Mouse (Mus musculus): ENCODE measurements around the gene Zmynd8. TPM values are rescaled to one million over a fixed set of nuclear protein-coding genes. Genes with fewer than 3 reads are reported as not detected.

Zmynd8 gene
- polyA plus RNA-seq, 1 experiment from 2014 or later, result 47.6 TPM

DNA sequence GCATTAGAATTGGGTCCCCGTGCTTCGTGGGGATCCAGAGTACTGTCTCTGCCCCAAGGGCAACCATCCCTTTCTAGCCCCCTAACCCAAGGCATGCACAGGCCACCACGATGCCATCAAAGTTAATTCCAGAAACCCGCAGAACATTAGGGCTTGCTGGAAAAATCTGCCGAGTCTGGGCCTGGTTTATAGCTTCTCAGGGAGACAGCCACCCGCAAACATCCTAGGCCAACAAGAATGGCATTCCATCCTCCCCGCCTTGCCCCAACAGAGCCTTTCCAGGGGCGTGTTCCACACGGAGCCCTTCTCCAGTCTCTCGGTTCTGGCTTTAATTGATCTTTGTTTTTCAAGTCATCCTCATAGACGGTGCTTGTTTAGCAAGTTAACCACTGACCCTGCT lies 150.4 kb downstream of the Zmynd8 start:
- 7% methylated on average over 11 of the region's 11 CpGs for WGBS (ENCODE audit: insufficient replicate concordance)

DNA sequence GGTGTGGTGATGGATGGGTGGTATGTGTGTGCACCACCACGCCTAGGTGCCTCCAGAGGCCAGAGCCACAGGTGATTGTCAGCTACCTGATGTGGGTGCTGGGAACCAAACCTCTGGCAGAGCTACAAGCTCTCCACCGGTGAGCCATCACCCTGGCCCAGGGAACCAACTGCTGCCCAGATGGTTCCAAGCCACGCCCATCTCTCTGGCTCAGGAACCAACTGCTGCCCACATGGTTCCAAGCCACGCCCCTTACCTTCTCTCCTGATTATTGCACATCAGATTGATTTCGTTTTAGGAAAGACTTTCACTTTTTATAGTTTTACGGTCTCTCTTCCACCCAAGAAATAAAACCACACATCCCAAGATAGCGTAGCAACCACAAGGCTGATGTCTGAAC lies 150.8 kb downstream of the Zmynd8 start:
- H3K4me3 ChIP-seq (ENCODE audit: low read depth, low read length), result no peak overlapping the region
- no peaks in the 10 kb centered on the region for H3K36me3 ChIP-seq (ENCODE audit: control insufficient read depth, insufficient read depth, low read length)
- H3K27me3 ChIP-seq (ENCODE audit: control insufficient read depth, insufficient read depth, low read length), result peaks cover 18% of the 10 kb centered on the region
- no peak overlapping the region for H3K27ac ChIP-seq (ENCODE audit: low read depth, low read length)
- no peak overlapping the region for H3K4me2 ChIP-seq
- H3K4me1 ChIP-seq (ENCODE audit: control insufficient read depth, insufficient read depth, low read length), result no peaks in the 10 kb centered on the region
- no peaks in the 10 kb centered on the region for H3K9me3 ChIP-seq (replicated peaks; ENCODE audit: control insufficient read depth, low read length)
- no peak overlapping the region for H3K9ac ChIP-seq (ENCODE audit: low read depth, low read length)
- WGBS (ENCODE audit: insufficient replicate concordance), result 44% methylated on average over 7 of the region's 7 CpGs
- ATAC-seq (replicated peaks; ENCODE audit: insufficient number of reproducible peaks, low FRiP score, low TSS enrichment), result no peak

More for the DNA sequence above, 150.4 kb downstream of the Zmynd8 start:
- peaks cover 18% of the 10 kb centered on the region for H3K27me3 ChIP-seq (ENCODE audit: control insufficient read depth, insufficient read depth, low read length)
- H3K27ac ChIP-seq (ENCODE audit: low read depth, low read length), result no peak overlapping the region
- no peaks in the 10 kb centered on the region for H3K9me3 ChIP-seq (replicated peaks; ENCODE audit: control insufficient read depth, low read length)
- no peak overlapping the region for H3K9ac ChIP-seq (ENCODE audit: low read depth, low read length)
- no peak overlapping the region; the same call in 1 of the 2 replicates for H3K4me2 ChIP-seq
- H3K4me1 ChIP-seq (ENCODE audit: control insufficient read depth, insufficient read depth, low read length), result no peaks in the 10 kb centered on the region
- no peak for ATAC-seq (replicated peaks; ENCODE audit: insufficient number of reproducible peaks, low FRiP score, low TSS enrichment)
- H3K36me3 ChIP-seq (ENCODE audit: control insufficient read depth, insufficient read depth, low read length), result no peaks in the 10 kb centered on the region
- H3K4me3 ChIP-seq (ENCODE audit: low read depth, low read length), result no peak overlapping the region

DNA sequence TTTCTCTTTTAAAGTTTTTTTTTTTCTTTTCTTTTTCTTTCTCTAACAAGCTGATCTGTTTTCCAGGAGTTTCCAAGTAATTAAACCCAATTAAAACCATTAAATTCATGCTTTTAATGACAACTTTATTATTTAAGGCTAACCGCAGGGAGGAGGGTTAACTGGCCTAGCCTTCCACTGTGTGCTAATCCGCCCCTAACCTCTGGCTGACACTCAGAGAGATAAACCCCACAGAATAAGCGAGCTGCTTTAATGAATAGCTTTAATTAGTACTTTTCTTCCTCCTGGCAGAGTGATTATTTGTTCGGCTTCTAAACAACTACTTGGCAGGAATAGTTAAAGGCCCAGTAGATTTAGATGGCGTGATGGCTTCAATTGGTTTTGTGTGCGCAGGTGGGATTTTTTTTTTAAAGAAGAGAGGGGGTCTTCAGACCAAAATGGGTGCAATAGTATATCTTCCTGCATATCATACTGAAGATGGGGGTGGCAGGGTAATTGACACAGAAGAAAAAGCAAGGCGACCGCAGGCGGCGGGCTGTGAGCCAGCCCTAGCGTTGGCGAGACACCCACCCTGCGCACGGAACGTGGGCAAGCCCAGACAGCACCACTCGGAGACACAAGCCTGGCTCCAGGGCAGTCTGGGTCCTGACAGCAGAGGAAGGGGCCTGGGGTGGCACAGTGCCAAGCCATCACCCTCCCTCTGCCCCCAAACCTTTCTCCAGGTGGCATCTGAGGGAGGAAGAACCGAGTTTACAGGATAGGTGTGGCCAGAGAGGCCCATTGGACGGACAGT lies 153.3 kb downstream of the Zmynd8 start:
- Histone ChIP-seq H3K4me1 (ENCODE audit: control insufficient read depth, insufficient read depth, low read length) (no peaks in the 10 kb centered on the region), H3K36me3 (ENCODE audit: control insufficient read depth, insufficient read depth, low read length) (no peaks in the 10 kb centered on the region), H3K4me3 (ENCODE audit: low read depth, low read length) (no peak overlapping the region), H3K27ac (ENCODE audit: low read depth, low read length) (no peak overlapping the region), H3K4me2 (no peak overlapping the region), H3K9ac (ENCODE audit: low read depth, low read length) (no peak overlapping the region), H3K9me3 (replicated peaks; ENCODE audit: control insufficient read depth, low read length) (no peaks in the 10 kb centered on the region), H3K27me3 (ENCODE audit: control insufficient read depth, insufficient read depth, low read length) (peaks cover 30% of the 10 kb centered on the region)
- WGBS (ENCODE audit: insufficient replicate concordance), result 78% methylated on average over 18 of the region's 18 CpGs
- ATAC-seq (replicated peaks; ENCODE audit: insufficient number of reproducible peaks, low FRiP score, low TSS enrichment), result no peak

DNA sequence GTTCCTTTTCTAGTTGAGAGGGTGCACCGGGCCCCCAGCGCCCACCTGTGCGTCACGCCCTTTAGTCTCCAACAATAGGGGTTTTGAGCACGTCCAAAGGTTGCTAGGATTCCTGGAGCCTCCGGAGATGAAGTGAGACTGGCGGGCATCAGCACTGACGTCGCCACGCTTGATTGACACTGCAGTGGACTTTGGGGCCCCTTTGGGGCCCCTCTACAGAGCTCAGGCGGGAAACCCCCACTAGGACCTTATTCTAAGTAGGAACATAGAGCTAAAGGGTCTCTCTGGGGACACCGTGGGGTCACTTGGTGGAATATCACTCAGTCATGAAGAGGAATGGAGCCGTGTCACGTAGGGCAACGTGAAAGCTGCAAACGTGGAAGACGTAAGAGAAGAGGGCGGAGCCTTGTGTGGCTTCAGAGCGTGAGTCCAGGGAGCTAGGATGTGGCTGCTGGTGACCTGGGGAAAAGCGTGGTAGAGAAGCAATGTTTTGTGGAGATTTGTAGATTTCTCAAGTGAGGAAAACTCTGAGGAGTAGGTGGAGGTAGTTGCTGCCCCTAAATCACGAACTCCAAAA lies 156.5 kb downstream of the Zmynd8 start:
- ATAC-seq (replicated peaks; ENCODE audit: insufficient number of reproducible peaks, low FRiP score, low TSS enrichment), result no peak
- H3K4me3 ChIP-seq (ENCODE audit: low read depth, low read length), result no peak overlapping the region
- H3K9ac ChIP-seq (ENCODE audit: low read depth, low read length), result no peak overlapping the region
- no peaks in the 10 kb centered on the region for H3K36me3 ChIP-seq (ENCODE audit: control insufficient read depth, insufficient read depth, low read length)
- H3K4me1 ChIP-seq (ENCODE audit: control insufficient read depth, insufficient read depth, low read length), result no peaks in the 10 kb centered on the region
- no peaks in the 10 kb centered on the region for H3K9me3 ChIP-seq (replicated peaks; ENCODE audit: control insufficient read depth, low read length)
- H3K27me3 ChIP-seq (ENCODE audit: control insufficient read depth, insufficient read depth, low read length), result peaks cover 12% of the 10 kb centered on the region
- no peak overlapping the region for H3K27ac ChIP-seq (ENCODE audit: low read depth, low read length)
- H3K4me2 ChIP-seq, result no peak overlapping the region
- 26% methylated on average over 21 of the region's 21 CpGs for whole genome bisulfite sequencing (ENCODE audit: insufficient replicate concordance)

DNA sequence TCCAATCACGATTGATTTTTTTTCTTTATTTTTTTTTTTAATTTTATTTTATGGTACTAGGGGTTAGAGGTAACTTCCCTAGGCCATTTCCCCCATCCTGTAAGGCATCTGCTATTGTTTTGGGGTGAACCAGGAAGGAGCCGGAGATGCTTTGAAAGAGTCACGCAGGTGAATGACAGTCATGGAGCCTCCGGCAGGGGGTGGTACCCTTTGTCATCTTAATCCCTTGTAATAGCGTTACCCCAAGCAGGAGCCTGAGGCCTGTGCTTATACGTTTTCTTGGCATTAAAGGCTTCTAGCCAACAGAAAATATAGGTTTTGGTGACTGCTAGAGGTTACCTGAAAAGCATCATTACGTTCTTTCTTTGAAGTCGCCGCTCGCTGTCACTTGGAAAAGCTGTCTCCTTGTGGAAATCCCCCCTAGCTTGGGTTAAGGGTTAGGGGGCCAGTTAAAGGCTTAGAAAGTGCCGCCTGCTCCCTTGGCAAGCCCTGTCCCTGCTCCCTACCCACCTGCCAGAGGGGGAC lies 157.2 kb downstream of the Zmynd8 start:
- no peak for ATAC-seq (replicated peaks; ENCODE audit: insufficient number of reproducible peaks, low FRiP score, low TSS enrichment)
- H3K27me3 ChIP-seq (ENCODE audit: control insufficient read depth, insufficient read depth, low read length), result peaks cover 12% of the 10 kb centered on the region

DNA sequence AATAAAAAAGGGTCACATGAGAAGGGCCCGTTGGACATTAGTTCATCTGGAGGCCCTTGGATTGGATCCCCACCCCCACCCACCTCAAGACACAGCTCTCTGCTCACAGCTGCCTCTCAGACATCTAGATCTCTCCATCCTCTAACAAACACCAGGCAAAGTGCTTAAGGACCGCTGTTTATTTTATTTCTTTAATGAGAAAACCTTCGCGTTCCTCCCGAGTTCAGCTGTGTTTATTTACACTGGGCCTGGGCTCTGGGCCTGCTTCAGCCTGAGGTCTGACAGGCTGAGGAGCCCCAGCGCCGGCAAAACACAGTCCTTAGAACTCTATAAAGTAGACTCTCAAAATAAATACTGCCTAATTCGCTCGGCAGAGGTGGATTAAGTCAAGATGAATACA lies 157.8 kb downstream of the Zmynd8 start:
- Histone ChIP-seq H3K27ac (ENCODE audit: low read depth, low read length) (no peak overlapping the region), H3K4me1 (ENCODE audit: control insufficient read depth, insufficient read depth, low read length) (no peaks in the 10 kb centered on the region), H3K27me3 (ENCODE audit: control insufficient read depth, insufficient read depth, low read length) (peaks cover 12% of the 10 kb centered on the region), H3K4me3 (ENCODE audit: low read depth, low read length) (no peak overlapping the region), H3K4me2 (no peak overlapping the region), H3K9ac (ENCODE audit: low read depth, low read length) (no peak overlapping the region), H3K9me3 (replicated peaks; ENCODE audit: control insufficient read depth, low read length) (no peaks in the 10 kb centered on the region), H3K36me3 (ENCODE audit: control insufficient read depth, insufficient read depth, low read length) (no peaks in the 10 kb centered on the region)
- ATAC-seq (replicated peaks; ENCODE audit: insufficient number of reproducible peaks, low FRiP score, low TSS enrichment), result no peak
- 20% methylated on average over 9 of the region's 9 CpGs for WGBS (ENCODE audit: insufficient replicate concordance)

More for the DNA sequence above, 157.2 kb downstream of the Zmynd8 start:
- H3K4me2 ChIP-seq, result no peak overlapping the region
- no peaks in the 10 kb centered on the region for H3K9me3 ChIP-seq (replicated peaks; ENCODE audit: control insufficient read depth, low read length)
- H3K4me1 ChIP-seq (ENCODE audit: control insufficient read depth, insufficient read depth, low read length), result no peaks in the 10 kb centered on the region
- no peak overlapping the region for H3K27ac ChIP-seq (ENCODE audit: low read depth, low read length)
- H3K9ac ChIP-seq (ENCODE audit: low read depth, low read length), result no peak overlapping the region
- H3K4me3 ChIP-seq (ENCODE audit: low read depth, low read length), result no peak overlapping the region
- no peaks in the 10 kb centered on the region for H3K36me3 ChIP-seq (ENCODE audit: control insufficient read depth, insufficient read depth, low read length)
- 23% methylated on average over 11 of the region's 11 CpGs for WGBS (ENCODE audit: insufficient replicate concordance)

DNA sequence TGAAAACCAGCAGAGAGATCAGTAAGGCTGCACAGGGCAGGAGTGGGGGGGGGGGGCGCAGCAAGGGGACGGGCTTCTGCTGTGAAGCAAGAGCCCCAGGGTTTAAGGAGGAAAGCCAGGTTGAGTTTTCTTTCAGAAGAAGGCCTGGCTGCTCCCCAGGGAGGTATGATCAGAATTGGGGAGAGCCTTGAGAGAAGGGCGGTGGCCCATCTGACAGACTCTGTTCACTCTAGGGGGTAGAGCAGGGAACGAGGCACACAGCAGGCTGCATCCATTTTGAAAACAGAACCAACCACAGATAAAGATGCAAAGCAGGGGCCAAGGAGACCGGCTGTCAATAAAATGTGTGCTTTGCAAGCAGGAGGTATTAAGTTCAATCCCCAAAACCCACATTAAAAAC lies 158.4 kb downstream of the Zmynd8 start:
- H3K36me3 ChIP-seq (ENCODE audit: control insufficient read depth, insufficient read depth, low read length), result no peaks in the 10 kb centered on the region
- H3K27me3 ChIP-seq (ENCODE audit: control insufficient read depth, insufficient read depth, low read length), result peaks cover 12% of the 10 kb centered on the region
- WGBS (ENCODE audit: insufficient replicate concordance), result 37% methylated on average over 5 of the region's 5 CpGs
- no peak for ATAC-seq (replicated peaks; ENCODE audit: insufficient number of reproducible peaks, low FRiP score, low TSS enrichment)
- no peaks in the 10 kb centered on the region for H3K4me1 ChIP-seq (ENCODE audit: control insufficient read depth, insufficient read depth, low read length)
- no peak overlapping the region for H3K4me3 ChIP-seq (ENCODE audit: low read depth, low read length)
- H3K4me2 ChIP-seq, result no peak overlapping the region
- no peak overlapping the region for H3K9ac ChIP-seq (ENCODE audit: low read depth, low read length)
- H3K9me3 ChIP-seq (replicated peaks; ENCODE audit: control insufficient read depth, low read length), result no peaks in the 10 kb centered on the region
- H3K27ac ChIP-seq (ENCODE audit: low read depth, low read length), result no peak overlapping the region

DNA sequence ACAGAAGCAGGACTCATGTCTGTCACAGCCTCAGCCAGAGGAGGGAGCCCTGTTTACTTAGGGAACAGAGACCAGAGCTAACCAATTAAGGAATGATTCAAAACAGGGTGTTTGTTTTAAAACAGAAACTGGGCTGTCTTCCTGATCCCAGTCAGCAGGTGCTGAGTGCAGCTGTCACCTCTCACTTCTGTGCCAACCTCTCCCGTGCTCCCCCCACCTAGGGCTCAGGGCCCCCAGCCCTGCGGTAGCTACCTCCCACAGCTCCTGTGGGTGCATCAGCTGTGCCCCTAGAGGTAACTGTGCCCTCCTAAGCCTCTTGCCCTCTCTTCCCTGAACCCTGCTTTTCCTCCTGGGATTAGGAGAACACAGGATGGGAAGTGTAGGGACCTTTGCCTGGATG lies 162.5 kb downstream of the Zmynd8 start:
- Histone ChIP-seq H3K36me3 (ENCODE audit: control insufficient read depth, insufficient read depth, low read length) (no peaks in the 10 kb centered on the region), H3K9ac (ENCODE audit: low read depth, low read length) (no peak overlapping the region), H3K27ac (ENCODE audit: low read depth, low read length) (no peak overlapping the region), H3K9me3 (replicated peaks; ENCODE audit: control insufficient read depth, low read length) (no peaks in the 10 kb centered on the region), H3K27me3 (ENCODE audit: control insufficient read depth, insufficient read depth, low read length) (no peaks in the 10 kb centered on the region; the same call in 1 of the 2 replicates), H3K4me1 (ENCODE audit: control insufficient read depth, insufficient read depth, low read length) (no peaks in the 10 kb centered on the region; the same call in 1 of the 2 replicates), H3K4me2 (no peak overlapping the region), H3K4me3 (ENCODE audit: low read depth, low read length) (no peak overlapping the region)
- 35% methylated on average over 2 of the region's 2 CpGs for WGBS (ENCODE audit: insufficient replicate concordance)
- ATAC-seq (replicated peaks; ENCODE audit: insufficient number of reproducible peaks, low FRiP score, low TSS enrichment), result no peak
